Mouse (Mus musculus) MEL (cell line): ENCODE results near the gene Thoc5. TPM values are rescaled to one million over a fixed set of nuclear protein-coding genes. Genes with fewer than 3 reads are reported as not detected.
A peak's percentile ranks its signal among the peaks of the same experiment; 100 is the strongest.

ENCODE experiments used
- DNase-seq: peaks from one replicate; pipeline ENCODE4 v3.0.0; 2011; ENCODE audit warnings: low read depth, low spot score
- H3K27ac ChIP-seq: 2 replicates; pipeline ENCODE4 v1.5.1; 2012; ENCODE audit warnings: low read depth, mild to moderate bottlenecking, control low read depth, low read length, moderate library complexity; ENCODE audit not compliant: control insufficient read depth
- H3K27me3 ChIP-seq, 2 experiments: fragments of 150-350 bp in 1 of 2; sonication (generic) in 1 of 2; 2 replicates each; pipeline ENCODE4 v1.6.1; 2012; ENCODE audit warnings: low read length in 2 of 2, mild to moderate bottlenecking in 2 of 2, improper control_type of control experiment in 1 of 2, moderate library complexity in 1 of 2; ENCODE audit not compliant: insufficient read depth in 2 of 2, control insufficient read depth in 1 of 2
- H3K36me3 ChIP-seq, 2 experiments: 2 replicates each; pipeline ENCODE4 v1.6.1; 2012 to 2014; ENCODE audit warnings: low read length in 2 of 2, improper control_type of control experiment in 1 of 2, inconsistent platforms in 1 of 2, mild to moderate bottlenecking in 1 of 2; ENCODE audit not compliant: insufficient read depth in 2 of 2, control insufficient read depth in 1 of 2
- H3K4me1 ChIP-seq, 2 experiments: fragments of 150-350 bp in 1 of 2; sonication (generic) in 1 of 2; 2 replicates each; pipeline ENCODE4 v1.6.1; 2012; ENCODE audit warnings: low read length in 2 of 2, improper control_type of control experiment in 1 of 2, mild to moderate bottlenecking in 1 of 2; ENCODE audit not compliant: insufficient read depth in 2 of 2, control insufficient read depth in 1 of 2
- H3K4me3 ChIP-seq, 2 experiments: fragments of 150-350 bp in 1 of 2; sonication (generic) in 1 of 2; 2 replicates each; pipeline ENCODE4 v1.5.1; 2012; ENCODE audit warnings: low read depth in 2 of 2, low read length in 2 of 2, mild to moderate bottlenecking in 2 of 2, moderate library complexity in 2 of 2, control low read depth in 1 of 2, improper control_type of control experiment in 1 of 2; ENCODE audit not compliant: control insufficient read depth in 1 of 2, insufficient read depth in 1 of 2
- H3K79me2 ChIP-seq: 2 replicates; pipeline ENCODE4 v1.6.1; 2012; ENCODE audit warnings: mild to moderate bottlenecking, low read length, moderate library complexity; ENCODE audit not compliant: control insufficient read depth, poor library complexity, insufficient read depth
- H3K9ac ChIP-seq: 2 replicates; pipeline ENCODE4 v1.6.1; 2012; ENCODE audit warnings: low read depth, mild to moderate bottlenecking, control low read depth, low read length, moderate library complexity; ENCODE audit not compliant: control insufficient read depth, poor library complexity, severe bottlenecking
- H3K9me3 ChIP-seq: fragments of 150-350 bp; sonication (generic); replicated peaks from 2 replicates; pipeline ENCODE4 v1.6.1; 2012; ENCODE audit warnings: mild to moderate bottlenecking, low read length, improper control_type of control experiment, moderate library complexity; ENCODE audit not compliant: insufficient read depth
- CHD2 ChIP-seq: IDR thresholded peaks from 2 replicates; pipeline ENCODE4 v1.6.1; 2011; ENCODE audit warnings: low read length, improper control_type of control experiment
- EP300 ChIP-seq, 2 experiments: IDR thresholded peaks; 2 replicates each; pipeline ENCODE4 v1.6.1; 2011; ENCODE audit warnings: improper control_type of control experiment in 2 of 2, low read length in 2 of 2, low read depth in 1 of 2, mild to moderate bottlenecking in 1 of 2
- ETS1 ChIP-seq: IDR thresholded peaks from 2 replicates; pipeline ENCODE4 v1.6.1; 2012; ENCODE audit warnings: low read depth, mild to moderate bottlenecking, inconsistent platforms, low read length, improper control_type of control experiment, moderate library complexity
- GABPA ChIP-seq: IDR thresholded peaks from 2 replicates; pipeline ENCODE4 v1.6.1; 2012; ENCODE audit warnings: low read depth, mild to moderate bottlenecking, inconsistent platforms, low read length, improper control_type of control experiment, moderate library complexity
- GATA1 ChIP-seq: IDR thresholded peaks from 2 replicates; pipeline ENCODE4 v1.6.1; 2011; ENCODE audit warnings: low read depth, low read length, improper control_type of control experiment
- MAX ChIP-seq: IDR thresholded peaks from 2 replicates; pipeline ENCODE4 v1.6.1; 2011; ENCODE audit warnings: low read length, improper control_type of control experiment
- MAZ ChIP-seq: IDR thresholded peaks from 2 replicates; pipeline ENCODE4 v1.6.1; 2012; ENCODE audit warnings: low read depth, mild to moderate bottlenecking, inconsistent platforms, low read length, improper control_type of control experiment
- MYC ChIP-seq: IDR thresholded peaks from 2 replicates; pipeline ENCODE4 v1.6.1; 2011; ENCODE audit warnings: low read depth, mild to moderate bottlenecking, low read length, improper control_type of control experiment, moderate library complexity
- NELFE ChIP-seq: IDR thresholded peaks from 2 replicates; pipeline ENCODE4 v1.6.1; 2011; ENCODE audit warnings: low read depth, low read length, improper control_type of control experiment
- POLR2A ChIP-seq, 2 experiments: IDR thresholded peaks; 2 replicates each; pipeline ENCODE4 v1.6.1; 2011 to 2012; ENCODE audit warnings: low read length in 2 of 2, mild to moderate bottlenecking in 2 of 2, control low read depth in 1 of 2, improper control_type of control experiment in 1 of 2, low read depth in 1 of 2, moderate library complexity in 1 of 2; ENCODE audit not compliant: control insufficient read depth in 1 of 2, insufficient read depth in 1 of 2, poor library complexity in 1 of 2
- RCOR1 ChIP-seq: IDR thresholded peaks from 2 replicates; pipeline ENCODE4 v1.6.1; 2012; ENCODE audit warnings: low read depth, mild to moderate bottlenecking, inconsistent platforms, low read length, improper control_type of control experiment
- SIN3A ChIP-seq: IDR thresholded peaks from 2 replicates; pipeline ENCODE4 v1.6.1; 2012; ENCODE audit warnings: low read length, improper control_type of control experiment, inconsistent platforms
- SMC3 ChIP-seq: IDR thresholded peaks from 2 replicates; pipeline ENCODE4 v1.6.1; 2011; ENCODE audit warnings: low read depth, low read length, improper control_type of control experiment
- TBP ChIP-seq: IDR thresholded peaks from 2 replicates; pipeline ENCODE4 v1.8.0; 2011; ENCODE audit warnings: low read depth, low read length, improper control_type of control experiment
- TCF12 ChIP-seq: IDR thresholded peaks from 2 replicates; pipeline ENCODE4 v1.6.1; 2014; ENCODE audit warnings: low read depth, mild to moderate bottlenecking, inconsistent platforms, low read length, improper control_type of control experiment, moderate library complexity
- USF2 ChIP-seq, 2 experiments: IDR thresholded peaks; 2 replicates each; pipeline ENCODE4 v1.6.1; 2011 to 2012; ENCODE audit warnings: improper control_type of control experiment in 2 of 2, low read length in 2 of 2, borderline replicate concordance in 1 of 2, inconsistent platforms in 1 of 2, low read depth in 1 of 2, mild to moderate bottlenecking in 1 of 2; ENCODE audit not compliant: insufficient read depth in 1 of 2
- ZKSCAN1 ChIP-seq: IDR thresholded peaks from 2 replicates; pipeline ENCODE4 v1.6.1; 2012; ENCODE audit warnings: low read depth, mild to moderate bottlenecking, inconsistent platforms, low read length, improper control_type of control experiment, moderate library complexity
- polyA plus RNA-seq, 2 experiments: library from polyadenylated mRNA; stranded (reverse) in 1 of 2; unstranded in 1 of 2; fragments of >175 nt in 1 of 2; fragments of >200 nt in 1 of 2; gene quantifications; 2 replicates each; pipeline versions ENCODE4 v1.2.1 to v1.2.4; 2012; ENCODE audit warnings: low replicate concordance in 2 of 2, low read depth in 1 of 2; ENCODE audit not compliant: insufficient read length in 2 of 2, insufficient read depth in 1 of 2, missing spikeins in 1 of 2
- total RNA-seq: library from RNA; depleted of rRNA; stranded (reverse); fragments of 300-350 nt; gene quantifications from 2 replicates; pipeline ENCODE4 v1.2.3, GENCODE M21; 2012

Gene Thoc5
- total and polyA plus RNA-seq, 3 experiments = 69.1 to 80.4 (median 72.0) TPM

GRCm38 (mm10) chr11:4972967-4973870, 78.1 kb downstream of the Thoc5 start (continued):
- TF ChIP-seq GABPA (no peak), TCF12 (0 out of 2 replicates have a peak, but pooled peaks have one; percentile 25), ETS1 (peak; percentile 62), EP300 (IDR thresholded peaks at IDR 0.05; ENCODE audit: low read depth in 1 of 2, low read length in 2 of 2) (peak; percentile 44 to 51)

- H3K9ac ChIP-seq = peak overlapping the region; percentile 68
- H3K36me3 ChIP-seq = peaks cover 0 to 12% of the 10 kb centered on the region in 2 experiments; a peak in 2 of 4 replicates
- no peaks in the 10 kb centered on the region for H3K27me3 ChIP-seq
- H3K27ac ChIP-seq = peak overlapping the region; percentile 96
- H3K9me3 ChIP-seq = no peaks in the 10 kb centered on the region
- TF ChIP-seq MAZ = peak; percentile 75
- no peak for TF ChIP-seq ZKSCAN1
- TF ChIP-seq ETS1 = peak; percentile 49; the same call in 1 of the 2 replicates
- TF ChIP-seq RCOR1 = peak; percentile 69
- TF ChIP-seq MYC = no peak
- peak; percentile 71 for TF ChIP-seq SIN3A
- 0 out of 2 replicates have a peak, but pooled peaks have one; percentile 11 for TF ChIP-seq SMC3
- TF ChIP-seq USF2 (IDR thresholded peaks at IDR 0.05; ENCODE audit: borderline replicate concordance in 1 of 2, insufficient read depth in 1 of 2, low read depth in 1 of 2, low read length in 2 of 2) = no peak
- peak; percentile 68 to 69 for TF ChIP-seq EP300 (IDR thresholded peaks at IDR 0.05; ENCODE audit: low read depth in 1 of 2, low read length in 2 of 2)
- no peak; the same call in 1 of the 2 replicates for TF ChIP-seq MAX
- peak in 1 of 2 experiments; percentile 44; a peak in 2 of 4 replicates for TF ChIP-seq POLR2A (IDR thresholded peaks at IDR 0.05; ENCODE audit: control insufficient read depth in 1 of 2, insufficient read depth in 1 of 2, low read depth in 1 of 2, low read length in 2 of 2, poor library complexity in 1 of 2)
- TF ChIP-seq NELFE = peak; percentile 40
- TF ChIP-seq TBP = peak; percentile 42; the same call in 1 of the 2 replicates
- peak; percentile 43 for TF ChIP-seq TCF12
- no peak for TF ChIP-seq CHD2
- peak; percentile 67 for TF ChIP-seq GATA1
- peak overlapping the region; percentile 39 to 46 for H3K4me3 ChIP-seq
- peaks cover 8 to 22% of the 10 kb centered on the region in 2 experiments for H3K4me1 ChIP-seq
- DNase-seq = peak; percentile 93
- no peaks in the 10 kb centered on the region for H3K79me2 ChIP-seq
These were observed 78.7 kb downstream of the Thoc5 start for GRCm38 (mm10) chr11:4973871-4974256.
